Mouse (Mus musculus): ENCODE data around the gene Nkx2-5. TPM values are rescaled to one million over a fixed set of nuclear protein-coding genes. Genes with fewer than 3 reads are reported as not detected.
A peak's percentile ranks its signal among the peaks of the same experiment; 100 is the strongest.

Nkx2-5 gene
- polyA plus RNA-seq (2016; fragmentation: Nextera tagmentation; extraction: Ambion mirVana) = 0.21 TPM in 1 of 2 replicates, not detected in the other

- no peaks in the 10 kb centered on the region for H3K36me3 ChIP-seq
- H3K9me3 ChIP-seq = no peaks in the 10 kb centered on the region
- H3K4me3 ChIP-seq = peak within 1 kb of the TSS; percentile 29; the same call in 1 of the 2 replicates
- peaks cover 20% of the 10 kb centered on the region for H3K4me1 ChIP-seq (replicated peaks)
- H3K27me3 ChIP-seq (ENCODE audit: insufficient read depth, poor library complexity, severe bottlenecking) = peaks cover 98% of the 10 kb centered on the region
- WGBS = 1% methylated on average over 5 of the region's 5 CpGs
- H3K27ac ChIP-seq = no peak within 1 kb of the TSS
- no peak for DNase-seq (ENCODE audit: low spot score)
Observed at GRCm38 (mm10) chr17:26844909-26845148, at the start of gene Nkx2-5. Gene Nkx2-5, minus strand, starts transcription at chr17:26845009.

- H3K27me3 ChIP-seq (ENCODE audit: insufficient read depth, poor library complexity, severe bottlenecking) = peaks cover 21% of the 10 kb centered on the region
- no peak overlapping the region for H3K27ac ChIP-seq
- no peaks in the 10 kb centered on the region for H3K36me3 ChIP-seq
- peaks cover 31% of the 10 kb centered on the region for H3K4me1 ChIP-seq (replicated peaks)
- H3K9me3 ChIP-seq = no peaks in the 10 kb centered on the region
- no peak for DNase-seq (ENCODE audit: low spot score)
- H3K4me3 ChIP-seq = no peak overlapping the region
- WGBS = 90% methylated on average over 6 of the region's 6 CpGs
Observed at GRCm38 (mm10) chr17:26894342-26894741, 49.5 kb upstream of the Nkx2-5 start.

- peak; percentile 3 for DNase-seq (ENCODE audit: low spot score)
- Histone ChIP-seq H3K27me3 (ENCODE audit: insufficient read depth, poor library complexity, severe bottlenecking) (peaks cover 23% of the 10 kb centered on the region), H3K36me3 (no peaks in the 10 kb centered on the region), H3K4me1 (replicated peaks) (peaks cover 31% of the 10 kb centered on the region), H3K4me3 (no peak overlapping the region), H3K27ac (no peak overlapping the region), H3K9me3 (no peaks in the 10 kb centered on the region)
- WGBS = 49% methylated on average over 6 of the region's 6 CpGs
Observed at GRCm38 (mm10) chr17:26893492-26893891, 48.7 kb upstream of the Nkx2-5 start.

GRCm38 (mm10) chr17:26892635-26893375 is 48.0 kb upstream of the Nkx2-5 start:
- H3K4me1 ChIP-seq (replicated peaks) = peaks cover 31% of the 10 kb centered on the region
- H3K4me3 ChIP-seq = no peak overlapping the region
- H3K27ac ChIP-seq = peak overlapping the region; percentile 59; the same call in 1 of the 2 replicates
- WGBS = 47% methylated on average over 16 of the region's 16 CpGs
- H3K36me3 ChIP-seq = no peaks in the 10 kb centered on the region
- DNase-seq (ENCODE audit: low spot score) = peak; percentile 27
- H3K27me3 ChIP-seq (ENCODE audit: insufficient read depth, poor library complexity, severe bottlenecking) = peaks cover 28% of the 10 kb centered on the region
- no peaks in the 10 kb centered on the region for H3K9me3 ChIP-seq

GRCm38 (mm10) chr17:26887926-26888325 is 43.1 kb upstream of the Nkx2-5 start:
- H3K36me3 ChIP-seq = no peaks in the 10 kb centered on the region
- WGBS = 42% methylated on average over 3 of the region's 3 CpGs
- no peaks in the 10 kb centered on the region for H3K9me3 ChIP-seq
- peaks cover 32% of the 10 kb centered on the region for H3K4me1 ChIP-seq (replicated peaks)
- H3K27me3 ChIP-seq (ENCODE audit: insufficient read depth, poor library complexity, severe bottlenecking) = peaks cover 55% of the 10 kb centered on the region
- H3K4me3 ChIP-seq = no peak overlapping the region
- DNase-seq (ENCODE audit: low spot score) = no peak
- no peak overlapping the region for H3K27ac ChIP-seq

DNA sequence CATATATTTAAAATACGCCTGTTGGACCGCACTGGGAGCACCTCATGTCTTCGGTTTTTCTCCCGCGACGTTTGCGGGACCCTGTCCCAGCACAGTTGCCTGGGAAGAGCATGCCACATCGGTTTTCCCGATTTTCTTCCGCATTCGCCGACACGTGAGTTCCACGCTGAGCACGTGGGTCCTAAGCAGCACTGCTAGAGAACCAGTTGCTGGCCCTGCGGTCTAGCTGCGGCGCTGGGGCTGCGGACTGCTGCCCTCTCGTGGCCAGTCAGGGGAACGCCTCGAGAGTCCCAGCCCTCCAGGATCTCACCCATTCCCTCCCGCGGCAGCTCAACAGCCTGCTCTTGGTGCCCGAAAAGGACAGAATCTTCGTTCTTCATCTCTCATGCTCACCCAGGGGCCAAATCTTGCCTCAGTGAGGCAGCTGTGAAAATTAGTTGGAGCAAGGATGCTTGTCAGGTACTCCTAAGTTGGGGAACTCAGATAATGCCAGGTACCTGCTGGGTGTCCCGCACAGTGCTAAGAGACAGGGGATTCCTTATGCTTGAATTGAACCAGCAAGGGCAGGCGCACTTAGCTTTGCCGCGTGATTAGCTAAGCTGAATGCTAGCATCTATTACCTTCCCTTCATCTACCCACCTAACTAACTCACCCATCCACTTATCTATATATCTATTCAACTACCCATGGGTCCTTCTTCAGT is 41.4 kb upstream of the Nkx2-5 start:
- Histone ChIP-seq H3K27me3 (ENCODE audit: insufficient read depth, poor library complexity, severe bottlenecking) (peaks cover 55% of the 10 kb centered on the region), H3K9me3 (no peaks in the 10 kb centered on the region), H3K4me3 (peak overlapping the region; percentile 45), H3K4me1 (replicated peaks) (peaks cover 20% of the 10 kb centered on the region), H3K36me3 (no peaks in the 10 kb centered on the region), H3K27ac (peak overlapping the region; percentile 5; the same call in 1 of the 2 replicates)
- 11% methylated on average over 30 of the region's 30 CpGs for WGBS
- DNase-seq (ENCODE audit: low spot score) = peak; percentile 87

DNA sequence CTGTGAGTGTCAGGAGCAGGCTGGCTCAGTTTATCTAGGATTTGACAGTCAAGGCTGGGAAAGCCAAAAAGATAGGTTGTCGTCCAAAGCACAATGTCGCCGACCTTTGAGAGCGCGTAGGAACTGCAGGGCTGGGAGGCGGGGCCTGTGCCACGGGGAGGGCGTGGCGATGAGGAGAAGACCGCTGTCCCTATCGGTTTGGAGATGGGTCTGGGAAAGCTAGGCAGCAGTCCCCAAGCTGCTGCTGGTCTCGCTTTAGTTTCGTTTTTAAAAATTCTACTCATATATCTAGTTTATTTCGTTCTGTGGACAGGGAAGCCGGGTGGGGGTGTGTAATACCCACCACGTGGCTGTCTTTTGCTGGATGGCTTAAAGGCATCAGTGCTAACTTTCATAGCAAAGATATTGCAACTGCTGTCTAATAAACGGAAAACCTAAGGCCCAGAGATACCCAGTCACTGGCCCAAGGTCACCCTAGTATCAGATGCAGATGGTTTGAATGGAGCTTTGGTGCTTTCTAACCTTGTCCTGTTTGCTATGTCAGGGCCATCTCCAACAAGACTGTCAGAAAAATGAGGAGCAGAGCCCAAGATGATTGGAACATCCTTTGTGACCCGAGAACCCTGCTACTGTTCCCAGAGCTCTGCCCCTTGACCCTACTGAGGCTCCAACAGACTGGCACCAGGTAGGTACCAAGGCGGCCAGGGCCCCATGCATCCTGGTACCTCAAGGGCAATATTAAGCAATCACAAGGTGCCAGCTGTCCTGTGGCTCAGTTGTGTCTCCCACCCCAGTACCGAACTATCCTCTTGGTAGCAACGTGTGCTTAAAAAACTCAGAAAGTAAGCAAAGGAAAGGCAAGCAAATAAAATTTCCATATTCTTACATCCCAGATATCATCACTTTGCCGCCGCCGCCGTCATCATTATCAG is 40.5 kb upstream of the Nkx2-5 start:
- Histone ChIP-seq H3K27ac (no peak overlapping the region), H3K9me3 (no peaks in the 10 kb centered on the region), H3K27me3 (ENCODE audit: insufficient read depth, poor library complexity, severe bottlenecking) (peaks cover 50% of the 10 kb centered on the region), H3K4me3 (peak overlapping the region; percentile 45), H3K36me3 (no peaks in the 10 kb centered on the region), H3K4me1 (replicated peaks) (peaks cover 20% of the 10 kb centered on the region)
- peak; percentile 71 for DNase-seq (ENCODE audit: low spot score)
- WGBS = 24% methylated on average over 25 of the region's 25 CpGs

GRCm38 (mm10) chr17:26883585-26883984 is 38.8 kb upstream of the Nkx2-5 start:
- no peak overlapping the region for H3K27ac ChIP-seq
- WGBS = 82% methylated on average over 6 of the region's 6 CpGs
- 0 out of 2 replicates have a peak, but pooled peaks cover 1% of the 10 kb centered on the region for H3K9me3 ChIP-seq
- peaks cover 45% of the 10 kb centered on the region for H3K27me3 ChIP-seq (ENCODE audit: insufficient read depth, poor library complexity, severe bottlenecking)
- peaks cover 20% of the 10 kb centered on the region for H3K4me1 ChIP-seq (replicated peaks)
- DNase-seq (ENCODE audit: low spot score) = no peak
- H3K36me3 ChIP-seq = no peaks in the 10 kb centered on the region
- no peak overlapping the region for H3K4me3 ChIP-seq

GRCm38 (mm10) chr17:26882706-26883105 is 37.9 kb upstream of the Nkx2-5 start:
- 73% methylated on average over 1 of the region's 1 CpGs for WGBS

DNA sequence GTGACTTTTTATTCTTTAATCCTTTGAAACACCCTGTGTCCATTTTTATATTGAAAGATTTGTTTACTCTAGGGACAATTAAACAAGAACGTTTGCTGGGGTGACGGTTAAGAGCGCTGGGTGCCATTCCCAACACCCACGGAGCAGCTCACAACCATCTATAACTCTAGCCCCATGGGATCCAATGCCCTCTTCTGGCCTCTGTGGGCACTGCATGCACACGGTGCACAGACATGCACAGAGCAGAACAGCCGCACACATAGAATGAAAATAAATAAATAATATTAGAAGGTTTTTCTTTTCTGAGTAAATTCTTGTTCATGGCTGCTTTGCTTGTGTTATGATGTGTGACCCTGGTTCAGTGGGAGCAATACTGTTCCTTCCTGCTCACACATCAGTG is 34.4 kb upstream of the Nkx2-5 start:
- Histone ChIP-seq H3K27ac (no peak overlapping the region), H3K36me3 (no peaks in the 10 kb centered on the region), H3K4me1 (replicated peaks) (no peaks in the 10 kb centered on the region), H3K4me3 (no peak overlapping the region), H3K9me3 (0 out of 2 replicates have a peak, but pooled peaks cover 3% of the 10 kb centered on the region), H3K27me3 (ENCODE audit: insufficient read depth, poor library complexity, severe bottlenecking) (peaks cover 11% of the 10 kb centered on the region; the same call in 1 of the 2 replicates)
- DNase-seq (ENCODE audit: low spot score) = no peak
- 87% methylated on average over 6 of the region's 6 CpGs for WGBS

More at GRCm38 (mm10) chr17:26882706-26883105, 37.9 kb upstream of the Nkx2-5 start:
- H3K27ac ChIP-seq = no peak overlapping the region
- no peak overlapping the region for H3K4me3 ChIP-seq
- no peak for DNase-seq (ENCODE audit: low spot score)
- H3K27me3 ChIP-seq (ENCODE audit: insufficient read depth, poor library complexity, severe bottlenecking) = peaks cover 38% of the 10 kb centered on the region
- 0 out of 2 replicates have a peak, but pooled peaks cover 3% of the 10 kb centered on the region for H3K9me3 ChIP-seq
- no peaks in the 10 kb centered on the region for H3K36me3 ChIP-seq
- H3K4me1 ChIP-seq (replicated peaks) = peaks cover 20% of the 10 kb centered on the region

GRCm38 (mm10) chr17:26877927-26878326 is 33.1 kb upstream of the Nkx2-5 start:
- DNase-seq (ENCODE audit: low spot score) = no peak
- no peak overlapping the region for H3K4me3 ChIP-seq
- H3K4me1 ChIP-seq (replicated peaks) = no peaks in the 10 kb centered on the region
- WGBS = 84% methylated on average over 7 of the region's 7 CpGs
- H3K9me3 ChIP-seq = 0 out of 2 replicates have a peak, but pooled peaks cover 3% of the 10 kb centered on the region
- no peaks in the 10 kb centered on the region for H3K36me3 ChIP-seq
- no peaks in the 10 kb centered on the region for H3K27me3 ChIP-seq (ENCODE audit: insufficient read depth, poor library complexity, severe bottlenecking)
- no peak overlapping the region for H3K27ac ChIP-seq

DNA sequence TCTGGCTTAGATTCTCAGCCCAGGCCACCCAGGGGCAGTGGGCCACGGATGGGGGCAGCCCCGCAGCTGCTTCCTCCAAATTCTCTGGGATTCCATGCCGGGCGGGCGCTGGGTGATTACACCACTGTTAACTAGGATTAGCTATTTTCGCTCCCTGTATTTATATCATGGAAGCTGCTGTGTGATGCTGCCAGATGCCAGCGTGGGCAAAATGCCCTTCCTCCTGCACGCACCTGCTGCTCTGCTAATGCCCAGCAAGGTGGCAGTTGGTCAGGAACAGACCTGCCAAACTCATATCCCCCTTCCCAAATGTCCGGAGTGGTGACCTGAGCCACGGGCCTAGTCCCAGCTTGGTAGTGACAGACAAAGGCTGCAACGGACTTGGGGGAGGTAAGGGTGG is 29.7 kb upstream of the Nkx2-5 start:
- no peak for DNase-seq (ENCODE audit: low spot score)
- H3K9me3 ChIP-seq = 0 out of 2 replicates have a peak, but pooled peaks cover 3% of the 10 kb centered on the region
- no peak overlapping the region for H3K4me3 ChIP-seq
- no peak overlapping the region for H3K27ac ChIP-seq
- no peaks in the 10 kb centered on the region for H3K4me1 ChIP-seq (replicated peaks)
- H3K27me3 ChIP-seq (ENCODE audit: insufficient read depth, poor library complexity, severe bottlenecking) = no peaks in the 10 kb centered on the region
- no peaks in the 10 kb centered on the region for H3K36me3 ChIP-seq
- 76% methylated on average over 11 of the region's 11 CpGs for WGBS
